Mouse (Mus musculus) spleen, postnatal 36 days (tissue): ENCODE measurements around the gene Yipf2.
A peak's percentile ranks its signal among the peaks of the same experiment; 100 is the strongest.
"Not testable (repeated sequence)": the region's sequence is repeated elsewhere in the genome, so short reads cannot be mapped to it uniquely, and the experiment has no call there.

Source experiments
- DNase-seq, 2 experiments: peaks; one replicate each; pipeline ENCODE4 v3.0.0; 2022; ENCODE audit warnings: low spot score in 2 of 2, mixed read lengths in 1 of 2

Yipf2 gene

DNA sequence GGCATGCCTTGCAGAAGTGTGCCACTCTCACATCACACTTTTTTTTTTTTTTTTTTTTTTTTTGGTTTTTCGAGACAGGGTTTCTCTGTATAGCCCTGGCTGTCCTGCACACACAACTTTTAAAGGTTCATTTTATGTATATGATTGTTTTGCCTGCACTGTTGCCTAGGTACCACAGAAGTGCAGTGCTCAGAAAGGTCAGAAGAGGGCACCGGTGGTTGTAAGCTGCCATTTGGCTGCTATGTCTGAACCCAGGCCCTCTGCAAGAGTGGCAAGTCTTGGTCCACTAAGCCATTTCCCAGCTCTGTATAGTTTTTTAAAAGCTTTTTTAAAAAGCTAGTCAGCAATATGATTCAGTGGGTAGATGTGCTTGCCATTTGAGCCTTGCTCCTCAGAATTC is 5.6 kb upstream of the Yipf2 start:
- peak in 1 of 2 experiments; percentile 20 for DNase-seq

GRCm38 (mm10) chr9:21594838-21595237 is 2.2 kb upstream of the Yipf2 start:
- no peak for DNase-seq

DNA sequence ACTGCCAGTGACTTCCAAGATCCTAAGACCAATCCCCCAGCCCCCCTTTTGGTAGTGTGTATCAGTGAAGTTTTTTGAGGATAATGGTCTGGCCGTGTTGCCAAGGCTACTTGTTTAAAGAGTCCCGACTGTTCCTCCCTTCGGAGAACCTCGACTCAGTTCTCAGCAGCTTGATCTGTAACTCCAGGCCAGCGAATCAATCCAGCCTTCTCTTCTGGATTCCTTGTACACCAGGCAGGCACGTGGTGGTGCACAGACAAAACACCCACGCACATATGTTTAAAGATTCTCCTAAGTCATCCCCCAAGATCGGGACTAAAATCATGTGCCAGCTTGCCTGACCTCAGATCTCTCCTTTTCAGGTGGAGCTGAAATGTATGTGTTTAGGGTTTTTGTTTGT is 1.7 kb upstream of the Yipf2 start:
- DNase-seq, result not testable (repeated sequence)

GRCm38 (mm10) chr9:21593122-21593721 is 594 bp upstream of the Yipf2 start:
- DNase-seq, result peak; percentile 35 to 46

DNA sequence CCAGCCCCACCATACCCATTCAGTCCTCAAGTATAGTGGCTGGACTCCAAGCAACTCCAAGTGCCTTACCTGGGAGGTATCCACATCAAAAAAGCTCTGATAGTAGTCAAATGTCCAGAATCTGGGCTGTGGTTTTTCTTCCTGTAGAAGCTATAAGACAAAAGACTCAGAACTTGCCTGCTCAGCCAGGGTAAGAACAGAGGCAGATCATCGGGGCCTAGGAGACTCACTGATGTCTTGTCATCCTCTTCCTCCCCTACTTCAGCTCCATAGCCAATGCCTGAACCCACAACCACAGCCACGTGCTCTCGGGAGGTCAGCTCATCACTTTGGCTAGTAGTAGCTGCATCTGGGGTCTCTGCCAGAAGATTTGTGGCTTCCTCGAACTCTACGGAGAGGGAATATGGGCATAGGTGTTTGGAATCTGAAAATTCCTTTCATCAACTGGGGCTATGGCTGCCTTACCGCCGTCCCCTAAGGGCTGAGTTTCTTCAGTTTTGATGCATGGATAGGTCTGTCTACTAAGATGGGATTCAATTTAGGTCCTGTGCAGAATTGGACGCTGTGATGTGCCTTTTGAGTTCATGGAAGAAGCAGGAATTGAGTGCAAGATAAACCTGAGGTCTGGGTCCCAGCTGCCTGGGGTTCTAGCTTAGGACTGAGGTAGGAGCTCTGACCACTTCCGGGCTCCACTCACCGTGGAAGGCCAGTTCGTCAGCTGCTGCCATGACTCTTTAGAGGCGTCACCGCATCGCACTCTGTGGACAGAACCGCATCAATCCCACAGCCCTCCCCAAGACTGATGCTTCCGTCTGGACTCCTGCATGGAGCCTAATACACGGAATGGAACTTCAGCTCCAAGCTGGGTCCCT is 561 bp downstream of the Yipf2 start:
- no peak for DNase-seq

DNA sequence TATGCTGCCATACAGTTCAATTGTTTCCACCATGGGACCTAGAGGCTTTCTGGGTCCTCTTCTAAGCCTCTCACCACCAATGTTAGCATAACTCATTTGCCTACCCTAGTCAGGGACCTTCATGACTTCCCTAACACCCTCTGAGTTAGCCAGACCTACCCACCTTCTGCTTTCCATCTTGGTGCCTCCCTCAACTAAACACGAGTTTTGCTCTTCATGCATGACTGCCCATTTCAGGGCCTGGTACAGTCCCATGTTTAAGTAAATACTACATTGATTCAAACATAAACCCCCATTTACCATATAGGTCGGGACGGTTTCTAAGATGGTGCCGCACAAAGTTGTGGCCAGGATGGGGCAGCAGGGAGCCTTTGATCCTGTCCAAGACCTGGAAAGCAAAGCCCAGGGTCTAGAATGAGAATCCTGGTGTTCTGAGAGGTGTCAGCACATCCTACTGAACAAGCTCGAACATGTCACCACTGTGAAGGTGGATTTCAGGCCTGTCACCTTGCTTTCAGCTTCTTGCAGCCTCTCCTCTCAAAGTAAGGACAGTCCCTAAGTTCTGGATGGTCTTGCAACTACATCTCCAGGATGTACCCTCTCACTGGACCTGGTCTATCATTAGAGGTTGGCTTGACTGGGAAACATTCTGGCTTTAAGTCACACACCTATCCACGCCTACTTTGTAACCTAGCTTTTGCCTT is 1.3 kb downstream of the Yipf2 start:
- DNase-seq, result no peak

DNA sequence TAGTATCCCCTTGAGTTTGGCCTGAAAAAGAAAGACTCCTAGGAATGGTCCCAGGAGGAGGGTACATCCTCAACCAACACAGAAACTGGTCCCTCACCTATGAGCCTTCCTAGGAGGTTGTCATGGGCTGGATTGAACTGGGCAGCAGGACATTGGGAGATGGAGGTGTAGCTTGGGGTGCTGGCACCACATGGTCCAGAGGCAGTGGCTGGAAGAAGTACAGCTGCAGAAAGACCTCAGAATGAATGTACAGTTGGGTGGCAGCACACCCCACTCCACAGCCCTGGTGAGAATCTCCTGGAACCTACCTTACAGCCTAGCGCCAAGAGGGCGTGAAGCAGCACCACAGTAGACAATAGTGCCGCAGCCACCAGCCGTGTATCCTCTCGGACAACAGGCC is 3.1 kb downstream of the Yipf2 start:
- DNase-seq, result no peak

- DNase-seq, result no peak
Measured at GRCm38 (mm10) chr9:21588350-21588749, 4.3 kb downstream of the Yipf2 start.

DNA sequence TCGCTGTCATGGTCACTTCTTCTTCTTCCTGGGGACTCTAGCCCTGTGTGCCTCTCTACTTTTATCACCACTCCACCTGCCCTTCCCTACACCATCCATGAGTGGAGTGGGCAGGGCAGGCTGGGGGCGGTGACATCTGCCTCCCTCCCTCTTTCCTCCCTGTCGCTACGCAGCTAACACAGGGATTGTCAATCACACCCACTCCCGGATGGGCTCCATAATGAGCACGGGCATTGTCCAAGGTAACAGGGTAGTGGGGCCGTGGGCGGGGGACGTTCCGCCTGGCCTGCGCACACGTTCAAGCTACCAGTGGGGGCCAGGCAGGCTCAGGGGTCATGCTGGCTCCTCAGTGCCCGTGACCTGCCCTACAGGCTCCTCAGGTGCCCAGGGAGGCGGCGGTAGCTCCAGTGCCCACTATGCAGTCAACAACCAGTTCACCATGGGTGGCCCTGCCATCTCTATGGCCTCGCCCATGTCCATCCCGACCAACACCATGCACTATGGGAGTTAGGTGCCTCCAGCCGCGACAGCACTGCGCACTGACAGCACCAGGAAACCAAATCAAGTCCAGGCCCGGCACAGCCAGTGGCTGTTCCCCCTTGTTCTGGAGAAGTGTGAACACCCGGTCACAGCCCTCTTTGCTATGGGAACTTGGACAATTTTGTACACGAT is 4.8 kb downstream of the Yipf2 start:
- no peak for DNase-seq

DNA sequence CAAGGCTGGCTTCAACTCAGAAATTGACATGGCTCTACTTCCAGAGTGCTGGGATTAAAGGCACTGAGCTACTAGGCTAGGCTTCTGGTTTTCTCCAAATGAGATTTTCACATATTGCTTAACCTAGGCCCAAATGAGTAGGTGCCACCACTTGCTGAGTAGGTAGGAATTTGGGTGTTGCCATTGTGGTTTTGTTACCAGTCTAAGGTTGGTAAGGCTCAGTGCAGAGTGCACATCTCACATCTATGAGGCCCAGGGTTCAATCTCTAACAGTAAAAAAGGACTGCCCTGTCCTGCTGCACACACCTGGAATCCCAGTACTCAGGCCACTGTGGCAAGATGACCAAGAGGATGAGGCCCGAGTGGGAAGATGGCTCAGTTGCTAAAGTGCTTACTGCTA is 7.2 kb downstream of the Yipf2 start:
- DNase-seq, result no peak

DNA sequence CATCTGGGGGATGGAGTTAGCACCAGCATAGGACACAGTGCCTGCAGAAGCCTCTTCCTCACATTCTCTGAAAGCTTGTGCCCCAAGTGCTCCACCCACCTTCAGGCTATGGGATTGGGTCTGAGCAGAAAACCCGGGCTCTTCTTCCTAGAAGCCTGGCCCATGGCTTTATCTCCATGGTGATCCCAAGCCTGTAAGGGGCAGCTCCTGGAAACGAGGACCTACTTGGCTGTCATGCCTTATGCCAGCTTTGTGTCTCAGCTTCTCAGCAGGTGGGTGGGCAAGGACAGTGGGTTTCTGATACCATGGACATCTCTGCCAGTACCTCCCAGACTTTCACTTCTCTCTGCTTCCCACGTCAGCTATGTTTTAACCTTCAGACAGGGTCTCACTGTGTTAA is 14.4 kb downstream of the Yipf2 start:
- DNase-seq, result no peak

DNA sequence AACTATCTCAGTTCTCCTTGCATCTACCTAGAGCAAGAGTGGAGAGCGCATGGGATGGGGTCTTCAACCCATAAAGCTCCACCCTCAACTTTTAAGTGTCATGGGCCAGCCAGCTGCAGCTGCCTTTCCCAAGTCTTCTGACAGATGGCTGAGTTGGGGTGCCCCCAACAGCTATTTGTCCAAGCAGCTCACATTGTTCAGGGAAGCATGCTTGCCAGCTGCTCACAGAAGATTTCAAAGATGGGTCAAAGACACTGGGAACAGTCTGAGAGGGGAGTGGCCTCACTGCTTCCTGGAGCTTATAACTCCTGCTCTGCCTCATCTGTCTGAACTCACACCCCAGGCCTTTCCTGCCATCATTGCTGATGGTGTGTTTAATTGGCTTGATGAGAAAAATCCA is 16.3 kb downstream of the Yipf2 start:
- no peak for DNase-seq

GRCm38 (mm10) chr9:21575253-21575652 is 17.4 kb downstream of the Yipf2 start:
- no peak for DNase-seq

- DNase-seq, result no peak
Measured at GRCm38 (mm10) chr9:21574012-21574801, 18.4 kb downstream of the Yipf2 start.

DNA sequence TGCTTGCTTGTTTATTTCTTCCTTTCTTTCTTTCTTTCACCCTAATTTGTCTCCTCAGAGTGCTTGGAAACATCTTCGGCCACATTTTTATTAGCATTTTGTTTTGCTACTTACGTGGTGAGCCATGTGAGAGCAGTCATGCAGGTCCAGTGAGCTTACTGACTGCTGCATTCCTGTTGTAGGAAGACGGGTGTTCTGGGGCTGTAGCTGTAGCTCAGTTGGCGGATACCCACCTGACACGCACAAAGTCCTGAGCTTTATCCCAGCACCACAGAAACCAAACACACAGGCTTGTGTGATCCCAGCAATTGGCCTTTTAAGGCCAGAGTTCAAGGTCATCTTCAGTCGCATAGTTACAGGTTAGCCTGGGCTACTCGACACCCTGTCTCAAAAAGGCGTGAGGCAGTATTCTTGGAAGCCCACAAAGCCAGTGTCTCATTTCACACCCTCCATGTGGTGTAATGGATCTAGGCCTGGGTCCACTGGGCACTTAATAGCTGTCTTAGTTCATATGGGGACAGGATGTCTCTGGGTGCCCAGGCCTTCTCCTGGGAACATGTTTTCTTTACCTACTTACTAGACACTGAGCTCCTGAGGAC is 23.9 kb downstream of the Yipf2 start:
- DNase-seq, result no peak

- no peak for DNase-seq
Measured at GRCm38 (mm10) chr9:21567051-21567450, 25.6 kb downstream of the Yipf2 start.

DNA sequence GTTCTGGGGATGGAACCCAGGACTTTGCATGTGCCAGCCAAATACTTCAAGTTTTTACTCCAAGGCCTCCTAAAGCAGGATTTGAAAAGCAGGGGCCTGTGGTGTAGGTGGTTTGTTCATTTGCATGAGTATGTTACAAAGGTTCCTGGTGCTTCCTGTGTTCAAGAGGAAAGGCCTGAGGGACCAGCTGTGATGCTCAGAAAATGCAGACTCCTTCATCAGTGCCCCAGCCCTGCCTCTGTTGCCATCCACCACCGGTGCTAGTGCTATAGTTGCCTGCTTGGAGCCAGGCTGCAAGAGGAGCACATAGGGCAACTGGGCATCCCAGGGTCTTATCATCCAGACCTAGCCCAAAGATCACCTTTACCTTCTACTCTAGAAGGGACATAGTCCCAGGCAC is 26.1 kb downstream of the Yipf2 start:
- no peak for DNase-seq

- DNase-seq, result no peak
Measured at GRCm38 (mm10) chr9:21565004-21565586, 27.5 kb downstream of the Yipf2 start.

DNA sequence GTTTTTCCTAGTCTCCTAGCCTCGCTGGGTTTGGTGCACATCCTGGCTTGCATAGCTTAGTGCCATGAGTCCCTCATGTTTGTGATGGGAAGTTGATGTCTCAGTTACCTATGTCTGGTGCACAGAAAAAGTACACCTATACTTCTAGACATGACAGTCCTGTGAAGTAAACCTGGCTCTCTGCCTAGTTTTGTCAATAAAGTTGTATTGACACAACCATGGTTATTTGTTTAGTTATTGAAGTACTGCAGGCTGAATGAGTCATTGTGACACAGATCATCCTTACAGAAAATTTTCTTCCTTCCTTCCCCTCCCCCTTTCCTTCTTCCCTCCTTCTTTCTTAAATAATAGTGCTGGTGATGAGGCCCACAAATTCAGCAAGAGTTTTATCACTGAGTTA is 28.2 kb downstream of the Yipf2 start:
- DNase-seq, result no peak

DNA sequence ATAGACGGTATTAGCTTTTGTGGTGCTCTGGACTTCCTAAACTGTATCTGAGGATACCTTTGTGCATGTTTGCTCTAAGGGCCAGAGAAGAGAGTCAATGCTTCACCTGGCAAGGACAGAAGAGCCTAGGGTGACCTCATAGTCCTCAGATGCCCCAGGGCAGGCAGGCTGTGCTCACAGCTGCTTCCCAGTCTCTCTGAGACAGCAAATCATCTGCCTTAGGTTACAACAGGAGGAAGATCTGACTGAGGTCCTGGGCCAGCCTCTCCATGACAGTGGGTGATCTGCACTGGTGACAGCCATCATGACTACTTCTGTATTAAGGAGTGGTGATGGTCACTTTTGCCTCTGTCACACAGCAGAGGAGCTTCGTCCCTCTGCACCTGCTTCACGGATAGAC is 33.5 kb downstream of the Yipf2 start:
- no peak for DNase-seq

- peak; percentile 69 to 85 for DNase-seq
Measured at GRCm38 (mm10) chr9:21558366-21558765, 34.3 kb downstream of the Yipf2 start.
